Mouse (Mus musculus): Measurements from ENCODE around the gene Snai3. TPM values are rescaled to one million over a fixed set of nuclear protein-coding genes. Genes with fewer than 3 reads are reported as not detected.

Gene Snai3
- total and polyA plus RNA-seq, 3 experiments: 0.06 TPM; not detected in 2

DNA sequence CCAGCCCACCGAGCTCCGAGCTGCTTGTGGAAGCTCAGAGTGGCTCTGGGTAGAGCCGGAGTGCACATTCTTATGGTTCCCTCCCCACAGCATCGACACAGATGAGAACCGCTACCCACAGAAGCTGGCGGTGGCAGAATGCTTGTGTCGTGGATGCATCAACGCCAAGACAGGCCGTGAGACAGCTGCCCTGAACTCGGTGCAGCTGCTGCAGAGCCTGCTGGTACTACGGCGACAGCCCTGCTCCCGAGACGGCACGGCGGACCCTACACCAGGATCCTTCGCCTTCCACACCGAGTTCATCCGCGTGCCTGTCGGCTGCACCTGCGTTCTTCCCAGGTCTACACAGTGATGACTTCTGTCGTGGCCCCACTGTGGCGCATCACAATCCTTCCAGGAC lies 37.3 kb downstream of the Snai3 start:
- H3K4me3 ChIP-seq (ENCODE audit: control insufficient read depth in 1 of 2, insufficient read depth in 1 of 2, low read depth in 2 of 2, low read length in 2 of 2): no peak overlapping the region
- no peak overlapping the region for H3K9ac ChIP-seq (ENCODE audit: control insufficient read depth, low read depth, low read length, poor library complexity, severe bottlenecking)
- no peaks in the 10 kb centered on the region; the same call in 1 of the 2 replicates for H3K79me2 ChIP-seq (ENCODE audit: control insufficient read depth, insufficient read depth, low read length, poor library complexity)
- H3K4me1 ChIP-seq (ENCODE audit: control insufficient read depth in 1 of 2, insufficient read depth in 2 of 2, low read length in 2 of 2): peaks cover 3 to 8% of the 10 kb centered on the region in 2 experiments
- DNase-seq (ENCODE audit: low read depth, low spot score): no peak
- H3K9me3 ChIP-seq (replicated peaks; ENCODE audit: insufficient read depth, low read length): no peaks in the 10 kb centered on the region
- H3K27ac ChIP-seq (ENCODE audit: control insufficient read depth, low read depth, low read length): no peak overlapping the region
- H3K36me3 ChIP-seq (ENCODE audit: control insufficient read depth in 1 of 2, insufficient read depth in 2 of 2, low read length in 2 of 2): peaks cover 0 to 4% of the 10 kb centered on the region in 2 experiments; a peak in 2 of 4 replicates
- TF ChIP-seq RCOR1 (IDR thresholded peaks at IDR 0.05; ENCODE audit: low read depth, low read length) (no peak), MAX (IDR thresholded peaks at IDR 0.05; ENCODE audit: low read length) (no peak), POLR2AphosphoS2 (IDR thresholded peaks at IDR 0.05; ENCODE audit: low read length) (no peak), E2F4 (IDR thresholded peaks at IDR 0.05; ENCODE audit: borderline replicate concordance, low read depth, low read length) (no peak), TCF12 (IDR thresholded peaks at IDR 0.05; ENCODE audit: low read depth, low read length) (no peak), SMC3 (IDR thresholded peaks at IDR 0.05; ENCODE audit: low read depth, low read length) (no peak), MEF2A (IDR thresholded peaks at IDR 0.05; ENCODE audit: extremely low read depth, insufficient replicate concordance, low read depth, low read length, poor library complexity, severe bottlenecking) (no peak), ZMIZ1 (IDR thresholded peaks at IDR 0.05; ENCODE audit: low read depth, low read length) (no peak), MYB (IDR thresholded peaks at IDR 0.05; ENCODE audit: low read depth, low read length) (no peak), ZKSCAN1 (IDR thresholded peaks at IDR 0.05; ENCODE audit: low read depth, low read length) (no peak), SIN3A (IDR thresholded peaks at IDR 0.05; ENCODE audit: low read length) (no peak), USF2 (IDR thresholded peaks at IDR 0.05; ENCODE audit: borderline replicate concordance in 1 of 2, insufficient read depth in 1 of 2, low read depth in 1 of 2, low read length in 2 of 2) (no peak)
- no peaks in the 10 kb centered on the region for H3K27me3 ChIP-seq (ENCODE audit: control insufficient read depth in 1 of 2, insufficient read depth in 2 of 2, low read length in 2 of 2)

- no peaks in the 10 kb centered on the region for H3K9me3 ChIP-seq (replicated peaks; ENCODE audit: insufficient read depth, low read length)
- H3K9ac ChIP-seq (ENCODE audit: control insufficient read depth, low read depth, low read length, poor library complexity, severe bottlenecking): no peak within 1 kb of the TSS
- H3K79me2 ChIP-seq (ENCODE audit: control insufficient read depth, insufficient read depth, low read length, poor library complexity): no peaks in the 10 kb centered on the region
- H3K36me3 ChIP-seq (ENCODE audit: control insufficient read depth in 1 of 2, insufficient read depth in 2 of 2, low read length in 2 of 2): peaks cover 0 to 3% of the 10 kb centered on the region in 2 experiments; a peak in 1 of 4 replicates
- DNase-seq (ENCODE audit: low read depth, low spot score): no peak
- H3K27ac ChIP-seq (ENCODE audit: control insufficient read depth, low read depth, low read length): no peak within 1 kb of the TSS
- no peaks in the 10 kb centered on the region for H3K4me1 ChIP-seq (ENCODE audit: control insufficient read depth in 1 of 2, insufficient read depth in 2 of 2, low read length in 2 of 2)
- no peak within 1 kb of the TSS for H3K4me3 ChIP-seq (ENCODE audit: control insufficient read depth in 1 of 2, insufficient read depth in 1 of 2, low read depth in 2 of 2, low read length in 2 of 2)
- TF ChIP-seq ZNF384 (IDR thresholded peaks at IDR 0.05; ENCODE audit: low read depth, low read length) (no peak), USF1 (IDR thresholded peaks at IDR 0.05; ENCODE audit: low read depth, low read length) (no peak), ZMIZ1 (IDR thresholded peaks at IDR 0.05; ENCODE audit: low read depth, low read length) (no peak), MYC (IDR thresholded peaks at IDR 0.05; ENCODE audit: low read depth, low read length) (no peak), E2F4 (IDR thresholded peaks at IDR 0.05; ENCODE audit: borderline replicate concordance, low read depth, low read length) (no peak), TBP (IDR thresholded peaks at IDR 0.05; ENCODE audit: low read depth, low read length) (no peak), NELFE (IDR thresholded peaks at IDR 0.05; ENCODE audit: low read depth, low read length) (no peak), GATA1 (IDR thresholded peaks at IDR 0.05; ENCODE audit: low read depth, low read length) (no peak), CHD2 (IDR thresholded peaks at IDR 0.05; ENCODE audit: low read length) (no peak), RAD21 (IDR thresholded peaks at IDR 0.05; ENCODE audit: low read depth, low read length) (no peak), SIN3A (IDR thresholded peaks at IDR 0.05; ENCODE audit: low read length) (no peak), BHLHE40 (IDR thresholded peaks at IDR 0.05; ENCODE audit: borderline replicate concordance, low read depth, low read length) (no peak), UBTF (IDR thresholded peaks at IDR 0.05; ENCODE audit: borderline replicate concordance, insufficient read depth, low read depth, low read length) (no peak), EP300 (IDR thresholded peaks at IDR 0.05; ENCODE audit: low read depth in 1 of 2, low read length in 2 of 2) (no peak), USF2 (IDR thresholded peaks at IDR 0.05; ENCODE audit: borderline replicate concordance in 1 of 2, insufficient read depth in 1 of 2, low read depth in 1 of 2, low read length in 2 of 2) (no peak), POLR2AphosphoS2 (IDR thresholded peaks at IDR 0.05; ENCODE audit: low read length) (no peak), MAFK (IDR thresholded peaks at IDR 0.05; ENCODE audit: borderline replicate concordance, low read depth, low read length) (no peak), SMC3 (IDR thresholded peaks at IDR 0.05; ENCODE audit: low read depth, low read length) (no peak), MEF2A (IDR thresholded peaks at IDR 0.05; ENCODE audit: extremely low read depth, insufficient replicate concordance, low read depth, low read length, poor library complexity, severe bottlenecking) (no peak)
- H3K27me3 ChIP-seq (ENCODE audit: control insufficient read depth in 1 of 2, insufficient read depth in 2 of 2, low read length in 2 of 2): no peaks in the 10 kb centered on the region
Observed at GRCm38 (mm10) chr8:122421376-122422070, 39.0 kb downstream of the Snai3 start, which contains the start of gene Il17c. Gene Il17c, plus strand, starts transcription at chr8:122422020.

Measured in MEL (cell line).